ENCODE assay signal across 16 mouse cellular contexts in the genomic region with DNA sequence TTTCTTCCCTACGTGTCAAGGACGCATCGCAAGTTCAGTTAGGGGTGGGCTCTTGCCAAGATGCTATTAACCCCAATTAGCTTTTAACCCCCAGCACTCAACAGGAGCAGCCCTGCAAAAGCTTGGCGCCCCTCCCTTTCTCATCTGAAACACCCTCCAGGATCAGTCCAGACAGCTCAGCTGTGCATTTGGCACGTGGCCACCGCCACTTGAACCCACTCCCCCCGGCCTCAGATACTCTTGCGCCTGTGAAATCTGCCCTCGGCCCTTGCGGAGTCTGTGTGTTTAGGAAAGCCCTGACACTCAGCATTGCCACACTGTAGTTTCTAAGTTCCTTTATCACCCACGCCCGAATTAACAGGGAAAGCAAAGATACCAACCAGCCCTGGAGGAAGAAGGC. TPM values are rescaled to one million over a fixed set of nuclear protein-coding genes. Genes with fewer than 3 reads are reported as not detected.
A peak's percentile ranks its signal among the peaks of the same experiment; 100 is the strongest.
DNase-seq lines count a peak whose midpoint lies in the region; ATAC-seq and TF ChIP-seq lines count a peak whose summit lies in the region.
"Had no signal": no experiment of that assay in that cellular context is flagged by ENCODE, and none has a peak within 500 bp of the region (broad histone marks: within the 10 kb centered on the region; RNA-seq: fewer than 3 reads in every experiment).

No protein-coding gene starts in this region.

- H3K27me3 ChIP-seq in heart, embryonic 13.5 days (replicated peaks) = peaks cover 6% of the 10 kb centered on the region
- no peaks in the 10 kb centered on the region for H3K27me3 ChIP-seq in midbrain, embryonic 14.5 days (ENCODE audit: control insufficient read depth, insufficient read depth, low read length)
- H3K27me3 ChIP-seq in midbrain, embryonic 15.5 days (replicated peaks) = no peaks in the 10 kb centered on the region
- H3K27me3 ChIP-seq in heart, postnatal 0 days (ENCODE audit: control insufficient read depth, insufficient read depth, low read length) = no peaks in the 10 kb centered on the region
- H3K27me3 ChIP-seq: liver, embryonic 13.5 days; midbrain, embryonic 13.5 days had no signal

- H3K36me3 ChIP-seq in heart, embryonic 13.5 days = no peaks in the 10 kb centered on the region
- no peaks in the 10 kb centered on the region for H3K36me3 ChIP-seq in midbrain, embryonic 14.5 days (ENCODE audit: control insufficient read depth, insufficient read depth, low read length)
- H3K36me3 ChIP-seq in midbrain, embryonic 15.5 days (replicated peaks) = no peaks in the 10 kb centered on the region
- H3K36me3 ChIP-seq in heart, postnatal 0 days (replicated peaks; ENCODE audit: control insufficient read depth, insufficient read depth, low read length) = no peaks in the 10 kb centered on the region
- H3K36me3 ChIP-seq: forebrain, embryonic 12.5 days; hindbrain, embryonic 15.5 days; liver, embryonic 13.5 days; midbrain, embryonic 13.5 days; neural tube, embryonic 13.5 days had no signal

- WGBS in heart, embryonic 13.5 days = 13% methylated on average over 12 of the region's 12 CpGs
- WGBS in midbrain, embryonic 14.5 days = 61% methylated on average over 12 of the region's 12 CpGs
- WGBS in midbrain, embryonic 15.5 days = 58% methylated on average over 12 of the region's 12 CpGs
- WGBS in heart, postnatal 0 days = 16% methylated on average over 12 of the region's 12 CpGs

- no peak for DNase-seq in heart, postnatal 25 days (ENCODE audit: low spot score)
- peak; percentile 67 for DNase-seq in midbrain, embryonic 14.5 days
- peak; percentile 48 for DNase-seq in heart, postnatal 0 days (ENCODE audit: low spot score)
- DNase-seq in lung, postnatal 36 days = peak; percentile 51
- no peak for DNase-seq in B cell, adult 2 months
- DNase-seq: adrenal gland, postnatal 36 days; cerebellum, adult 11-12 months; gastrocnemius, postnatal 14 days; liver, embryonic 13.5 days; thymus, postnatal 4 days had no signal

- intact Hi-C loops in heart, postnatal 25 days (cut with DNase I) = no loop called here

- peak overlapping the region; percentile 58 for H3K4me2 ChIP-seq in heart, embryonic 13.5 days
- no peak overlapping the region for H3K4me2 ChIP-seq in midbrain, embryonic 14.5 days (ENCODE audit: low read length)
- no peak overlapping the region for H3K4me2 ChIP-seq in midbrain, embryonic 15.5 days
- H3K4me2 ChIP-seq in heart, postnatal 0 days (ENCODE audit: low read depth, low read length) = peak overlapping the region; percentile 37
- H3K4me2 ChIP-seq: forebrain, embryonic 12.5 days; hindbrain, embryonic 15.5 days; liver, embryonic 13.5 days; midbrain, embryonic 13.5 days; neural tube, embryonic 13.5 days had no signal

- peak overlapping the region; percentile 17; the same call in 1 of the 2 replicates for H3K9ac ChIP-seq in heart, embryonic 13.5 days
- H3K9ac ChIP-seq in midbrain, embryonic 14.5 days (replicated peaks; ENCODE audit: low read length) = no peak overlapping the region
- no peak overlapping the region for H3K9ac ChIP-seq in midbrain, embryonic 15.5 days
- no peak overlapping the region for H3K9ac ChIP-seq in heart, postnatal 0 days (replicated peaks; ENCODE audit: low read depth, low read length)
- H3K9ac ChIP-seq: forebrain, embryonic 12.5 days; hindbrain, embryonic 15.5 days; liver, embryonic 13.5 days; midbrain, embryonic 13.5 days; neural tube, embryonic 13.5 days had no signal

- TF ChIP-seq CTCF in heart, postnatal 0 days (IDR thresholded peaks at IDR 0.05; ENCODE audit: low read depth) = no peak

- no peak for ATAC-seq in heart, embryonic 13.5 days (ENCODE audit: extremely low read depth, insufficient number of reproducible peaks, low FRiP score, low TSS enrichment)
- no peak for ATAC-seq in midbrain, embryonic 14.5 days (ENCODE audit: low FRiP score, low TSS enrichment)
- no peak for ATAC-seq in midbrain, embryonic 15.5 days (replicated peaks)
- ATAC-seq in heart, postnatal 0 days (ENCODE audit: insufficient read depth, low read depth) = peak; percentile 27
- ATAC-seq: midbrain, embryonic 13.5 days had no signal

- H3K9me3 ChIP-seq in heart, embryonic 13.5 days = no peaks in the 10 kb centered on the region
- no peaks in the 10 kb centered on the region for H3K9me3 ChIP-seq in midbrain, embryonic 14.5 days (ENCODE audit: control insufficient read depth, low read length)
- H3K9me3 ChIP-seq in midbrain, embryonic 15.5 days = no peaks in the 10 kb centered on the region
- no peaks in the 10 kb centered on the region for H3K9me3 ChIP-seq in heart, postnatal 0 days (replicated peaks; ENCODE audit: control insufficient read depth, low read length)
- H3K9me3 ChIP-seq: forebrain, embryonic 12.5 days; hindbrain, embryonic 15.5 days; liver, embryonic 13.5 days; midbrain, embryonic 13.5 days; neural tube, embryonic 13.5 days had no signal

- peak; percentile 47; the same call in 1 of the 2 replicates for TF ChIP-seq EP300 in heart, postnatal 0 days (IDR thresholded peaks at IDR 0.05; ENCODE audit: low read depth)

- peak overlapping the region; percentile 20; the same call in 1 of the 2 replicates for H3K4me3 ChIP-seq in heart, embryonic 13.5 days
- H3K4me3 ChIP-seq in midbrain, embryonic 14.5 days (replicated peaks; ENCODE audit: low read depth, low read length) = no peak overlapping the region
- no peak overlapping the region for H3K4me3 ChIP-seq in midbrain, embryonic 15.5 days
- no peak overlapping the region; the same call in 1 of the 2 replicates for H3K4me3 ChIP-seq in heart, postnatal 0 days (ENCODE audit: low read depth, low read length)
- H3K4me3 ChIP-seq: forebrain, embryonic 12.5 days; hindbrain, embryonic 15.5 days; liver, embryonic 13.5 days; midbrain, embryonic 13.5 days; neural tube, embryonic 13.5 days had no signal

- H3K4me1 ChIP-seq in heart, embryonic 13.5 days = peaks cover 95% of the 10 kb centered on the region
- H3K4me1 ChIP-seq in midbrain, embryonic 14.5 days (ENCODE audit: control insufficient read depth, insufficient read depth, low read length) = peaks cover 14% of the 10 kb centered on the region
- H3K4me1 ChIP-seq in midbrain, embryonic 15.5 days = peaks cover 51% of the 10 kb centered on the region
- H3K4me1 ChIP-seq in heart, postnatal 0 days (ENCODE audit: control insufficient read depth, insufficient read depth) = peaks cover 73% of the 10 kb centered on the region

- H3K27ac ChIP-seq in heart, embryonic 13.5 days (replicated peaks) = peak overlapping the region; percentile 93
- H3K27ac ChIP-seq in midbrain, embryonic 14.5 days (replicated peaks; ENCODE audit: low read depth, low read length) = no peak overlapping the region
- no peak overlapping the region for H3K27ac ChIP-seq in midbrain, embryonic 15.5 days
- peak overlapping the region; percentile 74 for H3K27ac ChIP-seq in heart, postnatal 0 days (ENCODE audit: low read depth)
- H3K27ac ChIP-seq: forebrain, embryonic 12.5 days; hindbrain, embryonic 15.5 days; liver, embryonic 13.5 days; midbrain, embryonic 13.5 days; neural tube, embryonic 13.5 days had no signal

RNA-seq across cellular contexts. Expression of a gene that starts 34.4 kb away (rescaled TPM):
- 13.8 and 19.0 TPM in 2 replicates for polyA plus RNA-seq in heart, embryonic 13.5 days (2015; fragmentation: Nextera tagmentation; extraction: Ambion mirVana)
- total RNA-seq in heart, postnatal 25 days (2021) = 10 to 100 TPM; 19.3 to 23.0 TPM
- polyA plus RNA-seq in midbrain, embryonic 14.5 days (2014; fragmentation: Nextera tagmentation; extraction: Ambion mirVana) = 17.4 and 21.2 TPM in 2 replicates
- polyA plus RNA-seq in midbrain, embryonic 15.5 days (2015; fragmentation: Nextera tagmentation; extraction: Ambion mirVana) = 22.5 and 25.5 TPM in 2 replicates
- 7.7 and 8.0 TPM in 2 replicates for total RNA-seq in heart, postnatal 0 days (2014; rRNA removed; ENCODE audit: low replicate concordance)
- 21.1 and 21.6 TPM in 2 replicates for polyA plus RNA-seq in heart, postnatal 0 days (2015; fragmentation: Nextera tagmentation; extraction: Ambion mirVana)

RNA-seq across cellular contexts. Expression of a gene that starts 34.8 kb away (rescaled TPM):
- 7.1 and 7.7 TPM in 2 replicates for polyA plus RNA-seq in heart, embryonic 13.5 days (2015; fragmentation: Nextera tagmentation; extraction: Ambion mirVana)
- total RNA-seq in heart, postnatal 25 days (2021) = 10 to 100 TPM; 10.0 to 10.5 TPM
- polyA plus RNA-seq in midbrain, embryonic 14.5 days (2014; fragmentation: Nextera tagmentation; extraction: Ambion mirVana) = 10.9 and 14.9 TPM in 2 replicates
- polyA plus RNA-seq in midbrain, embryonic 15.5 days (2015; fragmentation: Nextera tagmentation; extraction: Ambion mirVana) = 12.6 and 15.3 TPM in 2 replicates
- 4.1 and 9.0 TPM in 2 replicates for total RNA-seq in heart, postnatal 0 days (2014; rRNA removed; ENCODE audit: low replicate concordance)
- 6.0 and 6.4 TPM in 2 replicates for polyA plus RNA-seq in heart, postnatal 0 days (2015; fragmentation: Nextera tagmentation; extraction: Ambion mirVana)

RNA-seq across cellular contexts. Expression of a gene that starts 45.0 kb away (rescaled TPM):
- 0.04 TPM in 1 of 2 replicates, not detected in the other for polyA plus RNA-seq in heart, embryonic 13.5 days (2015; fragmentation: Nextera tagmentation; extraction: Ambion mirVana)
- total RNA-seq in heart, postnatal 25 days (2021) = under 1 TPM; 0.10 to 0.34 TPM
- 0.12 and 0.49 TPM in 2 replicates for polyA plus RNA-seq in midbrain, embryonic 14.5 days (2014; fragmentation: Nextera tagmentation; extraction: Ambion mirVana)
- polyA plus RNA-seq in midbrain, embryonic 15.5 days (2015; fragmentation: Nextera tagmentation; extraction: Ambion mirVana) = 0.21 and 0.26 TPM in 2 replicates
- 0.15 and 1.6 TPM in 2 replicates for total RNA-seq in heart, postnatal 0 days (2014; rRNA removed; ENCODE audit: low replicate concordance)
- polyA plus RNA-seq in heart, postnatal 0 days (2015; fragmentation: Nextera tagmentation; extraction: Ambion mirVana) = not detected in 2 replicates
- total RNA-seq: gastrocnemius, postnatal 14 days had no signal
- polyA plus RNA-seq: forebrain, embryonic 12.5 days had no signal

RNA-seq across cellular contexts. Expression of a gene that starts 54.8 kb away (rescaled TPM):
- 9.5 and 11.7 TPM in 2 replicates for polyA plus RNA-seq in heart, embryonic 13.5 days (2015; fragmentation: Nextera tagmentation; extraction: Ambion mirVana)
- 1 to 10 TPM; 7.9 to 8.2 TPM for total RNA-seq in heart, postnatal 25 days (2021)
- 15.0 and 15.9 TPM in 2 replicates for polyA plus RNA-seq in midbrain, embryonic 14.5 days (2014; fragmentation: Nextera tagmentation; extraction: Ambion mirVana)
- polyA plus RNA-seq in midbrain, embryonic 15.5 days (2015; fragmentation: Nextera tagmentation; extraction: Ambion mirVana) = 21.5 and 22.1 TPM in 2 replicates
- 13.8 and 18.2 TPM in 2 replicates for total RNA-seq in heart, postnatal 0 days (2014; rRNA removed; ENCODE audit: low replicate concordance)
- 9.6 and 10.1 TPM in 2 replicates for polyA plus RNA-seq in heart, postnatal 0 days (2015; fragmentation: Nextera tagmentation; extraction: Ambion mirVana)

RNA-seq across cellular contexts. Expression of a gene that starts 58.9 kb away (rescaled TPM):
- 23.1 and 24.4 TPM in 2 replicates for polyA plus RNA-seq in heart, embryonic 13.5 days (2015; fragmentation: Nextera tagmentation; extraction: Ambion mirVana)
- total RNA-seq in heart, postnatal 25 days (2021) = 10 to 100 TPM; 10.1 to 12.9 TPM
- 44.3 and 46.6 TPM in 2 replicates for polyA plus RNA-seq in midbrain, embryonic 14.5 days (2014; fragmentation: Nextera tagmentation; extraction: Ambion mirVana)
- polyA plus RNA-seq in midbrain, embryonic 15.5 days (2015; fragmentation: Nextera tagmentation; extraction: Ambion mirVana) = 46.4 and 54.6 TPM in 2 replicates
- total RNA-seq in heart, postnatal 0 days (2014; rRNA removed; ENCODE audit: low replicate concordance) = 11.3 and 13.6 TPM in 2 replicates
- polyA plus RNA-seq in heart, postnatal 0 days (2015; fragmentation: Nextera tagmentation; extraction: Ambion mirVana) = 12.3 and 14.2 TPM in 2 replicates

Comparison
In these comparisons a context has a peak if more than half of its experiments do, and no peak if none do; other contexts are left out.
1. DNase-seq: peak in midbrain, embryonic 14.5 days (single experiment), heart, postnatal 0 days (single experiment) and lung, postnatal 36 days (single experiment); none in heart, postnatal 25 days (single experiment) and B cell, adult 2 months (0 of 2).
2. H3K27ac ChIP-seq: peak in heart, embryonic 13.5 days (single experiment) and heart, postnatal 0 days (single experiment); none in midbrain, embryonic 14.5 days (single experiment) and midbrain, embryonic 15.5 days (single experiment).
3. H3K4me2 ChIP-seq: peak in heart, embryonic 13.5 days (single experiment) and heart, postnatal 0 days (single experiment); none in midbrain, embryonic 14.5 days (single experiment) and midbrain, embryonic 15.5 days (single experiment).